Mouse (Mus musculus) olfactory bulb, adult 2 months (tissue): Measurements from ENCODE around the gene Hist1h2af. TPM values are rescaled to one million over a fixed set of nuclear protein-coding genes. Genes with fewer than 3 reads are reported as not detected.
"Not testable (repeated sequence)": the region's sequence is repeated elsewhere in the genome, so short reads cannot be mapped to it uniquely, and the experiment has no call there.

Source experiments
- H3K27ac ChIP-seq: fragments of 200-500 bp; 2 replicates; pipeline ENCODE4 v1.5.1; 2012; ENCODE audit warnings: low read depth, low read length; ENCODE audit not compliant: insufficient read depth
- H3K4me1 ChIP-seq: fragments of 200-500 bp; 2 replicates; pipeline ENCODE4 v1.6.1; 2012; ENCODE audit warnings: low read length; ENCODE audit not compliant: control insufficient read depth, insufficient read depth
- H3K4me3 ChIP-seq: fragments of 200-500 bp; 2 replicates; pipeline ENCODE4 v1.5.1; 2012; ENCODE audit warnings: mild to moderate bottlenecking, low read depth, low read length, moderate library complexity; ENCODE audit not compliant: insufficient read depth
- CTCF ChIP-seq: fragments of 200-500 bp; IDR thresholded peaks from 2 replicates; pipeline ENCODE4 v1.5.1; 2012; ENCODE audit warnings: low read depth, mild to moderate bottlenecking, low read length, moderate library complexity; ENCODE audit not compliant: insufficient read depth
- POLR2A ChIP-seq: fragments of 200-500 bp; IDR thresholded peaks from 2 replicates; pipeline ENCODE4 v1.6.1; 2012; ENCODE audit warnings: mild to moderate bottlenecking, low read depth, low read length, moderate library complexity; ENCODE audit not compliant: insufficient read depth
- WGBS: fragments of 180-500 bp; shearing (Covaris S2); methylation state at CpG from one replicate; pipeline ENCODE4 v1.1.7; 2018; 5-methylcytosine and 5-hydroxymethylcytosine counted together
- polyA plus RNA-seq: library from polyadenylated mRNA; stranded (reverse); fragments of >200 nt; gene quantifications from 2 replicates; pipeline ENCODE4 v1.2.4, GENCODE M21; 2012; ENCODE audit warnings: low replicate concordance; ENCODE audit not compliant: missing spikeins, insufficient read depth, insufficient read length

Gene Hist1h2af
- polyA plus RNA-seq, 1 experiment: not detected

DNA sequence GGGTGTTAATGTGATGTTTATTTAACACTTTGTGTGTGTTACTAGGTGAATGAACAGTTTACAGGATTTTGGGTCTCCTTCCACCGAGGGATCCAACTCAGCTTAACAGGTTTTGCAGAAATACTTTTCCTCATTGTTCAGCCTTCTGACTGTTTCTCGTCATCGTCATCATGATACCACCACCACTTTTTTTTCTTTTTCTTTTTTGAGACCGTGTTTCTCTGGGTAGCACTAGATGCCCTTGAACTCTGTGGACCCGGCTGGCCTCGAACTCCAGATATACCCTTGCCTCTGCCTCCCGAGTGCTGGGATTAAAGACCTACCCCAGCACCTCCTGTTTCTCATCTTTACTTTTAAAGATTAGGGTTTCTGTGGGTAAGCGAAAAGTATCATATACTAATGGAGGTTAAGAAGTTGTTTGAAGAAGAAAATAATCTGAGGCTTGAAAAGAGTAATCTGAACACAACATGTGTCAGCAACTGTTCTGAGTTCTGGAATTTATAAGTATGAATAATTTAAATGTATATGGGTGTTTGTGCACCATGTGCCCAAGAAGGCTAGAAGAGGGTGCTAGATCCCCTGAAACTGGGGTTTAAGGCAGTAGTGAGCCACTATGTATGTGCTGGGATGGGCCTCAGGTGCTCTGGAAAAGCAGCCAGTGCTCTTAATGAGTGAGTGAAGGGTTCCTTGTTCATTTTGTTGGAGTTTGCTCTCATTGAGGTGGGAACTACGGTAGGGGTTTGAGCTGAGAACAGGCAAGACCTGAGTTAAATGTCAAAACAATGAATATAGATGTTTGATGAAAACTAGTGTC, 1.2 kb upstream of the Hist1h2af start:
- no peak for TF ChIP-seq POLR2A
- TF ChIP-seq CTCF: no peak
- WGBS: 13% methylated on average over 9 of the region's 9 CpGs
- H3K27ac ChIP-seq: no peak overlapping the region
- H3K4me3 ChIP-seq: no peak overlapping the region
- peaks cover 12% of the 10 kb centered on the region for H3K4me1 ChIP-seq

GRCm38 (mm10) chr13:23534368-23535131, 844 bp downstream of the Hist1h2af start:
- no peak overlapping the region for H3K27ac ChIP-seq
- WGBS: under 1% methylated on average over 15 of the region's 15 CpGs
- H3K4me1 ChIP-seq: peaks cover 12% of the 10 kb centered on the region
- no peak for TF ChIP-seq POLR2A
- TF ChIP-seq CTCF: no peak
- no peak overlapping the region for H3K4me3 ChIP-seq

- not testable (repeated sequence) for H3K27ac ChIP-seq
- under 1% methylated on average over 54 of the region's 62 CpGs for WGBS
- Histone ChIP-seq H3K4me3 (peak within 1 kb of the TSS; percentile 64), H3K4me1 (peaks cover 12% of the 10 kb centered on the region)
Observed at GRCm38 (mm10) chr13:23535137-23536075, 1.7 kb downstream of the Hist1h2af start, which contains the start of gene Hist1h3g. Hist1h3g (plus strand) TSS chr13:23535422.

DNA sequence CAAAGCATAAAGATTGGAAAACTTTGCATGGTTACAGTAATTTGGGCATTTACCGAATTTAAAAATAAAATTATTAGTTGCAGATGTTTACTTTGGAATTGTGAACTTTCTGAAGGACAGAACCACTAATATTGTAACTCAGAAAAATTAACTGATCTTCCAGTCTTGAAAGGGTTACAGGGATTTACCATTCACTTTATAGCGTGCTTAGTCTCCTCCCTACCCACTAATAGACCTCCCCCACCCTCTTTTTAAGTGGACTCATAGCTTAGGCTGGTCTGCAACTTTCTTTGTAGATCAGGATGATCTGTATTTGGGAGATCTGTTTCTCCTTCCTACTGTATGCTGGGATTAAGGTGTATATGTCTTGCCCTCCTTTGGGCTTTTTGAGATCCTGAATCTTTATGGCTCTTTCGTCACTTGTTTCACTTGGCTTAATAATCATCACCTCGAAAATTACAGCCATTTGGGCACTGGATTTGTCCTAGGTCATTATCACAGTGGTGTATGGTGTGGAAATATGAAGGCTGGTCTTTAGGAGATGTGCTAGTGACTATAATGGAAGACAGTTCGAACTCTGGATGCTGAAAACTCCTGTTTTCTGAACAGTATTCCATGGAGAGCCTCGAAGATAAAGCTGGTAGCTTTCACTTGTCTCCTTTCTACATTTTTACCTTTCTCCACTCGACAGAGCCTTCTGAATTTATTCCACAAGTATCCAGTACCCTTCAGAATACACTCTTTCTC, 2.5 kb downstream of the Hist1h2af start:
- H3K27ac ChIP-seq: no peak overlapping the region
- H3K4me3 ChIP-seq: no peak overlapping the region
- peaks cover 12% of the 10 kb centered on the region for H3K4me1 ChIP-seq
- TF ChIP-seq POLR2A: no peak
- no peak for TF ChIP-seq CTCF
- WGBS: 14% methylated on average over 7 of the region's 7 CpGs

GRCm38 (mm10) chr13:23537006-23537710, 3.5 kb downstream of the Hist1h2af start:
- Histone ChIP-seq H3K4me1 (peaks cover 12% of the 10 kb centered on the region), H3K4me3 (no peak overlapping the region), H3K27ac (no peak overlapping the region)
- WGBS: 77% methylated on average over 3 of the region's 3 CpGs
- TF ChIP-seq POLR2A (no peak), CTCF (no peak)

- no peak overlapping the region for H3K4me3 ChIP-seq
- peaks cover 9% of the 10 kb centered on the region; the same call in 1 of the 2 replicates for H3K4me1 ChIP-seq
- WGBS: 69% methylated on average over 5 of the region's 5 CpGs
- no peak overlapping the region for H3K27ac ChIP-seq
- TF ChIP-seq POLR2A: no peak
- no peak for TF ChIP-seq CTCF
Observed at GRCm38 (mm10) chr13:23538249-23538648, 4.5 kb downstream of the Hist1h2af start.

DNA sequence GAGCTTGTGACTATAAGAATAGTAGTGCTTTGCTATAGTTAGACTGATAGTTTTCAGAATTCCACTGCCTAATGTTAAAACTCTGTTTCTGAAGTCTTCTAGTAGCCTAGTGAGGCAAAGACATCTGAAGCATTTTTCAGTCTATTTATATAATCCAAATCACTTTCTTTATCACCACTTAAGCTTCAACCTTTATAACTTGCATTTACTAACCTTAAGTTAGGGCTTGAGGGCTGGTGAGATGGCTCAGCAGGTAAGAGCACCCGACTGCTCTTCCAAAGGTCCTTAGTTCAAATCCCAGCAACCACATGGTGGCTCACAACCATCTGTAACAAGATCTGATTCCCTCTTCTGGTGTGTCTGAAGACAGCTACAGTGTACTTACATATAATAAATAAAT, 6.1 kb downstream of the Hist1h2af start:
- not testable (repeated sequence) for H3K27ac ChIP-seq, H3K4me1 ChIP-seq, H3K4me3 ChIP-seq
- WGBS: 64% methylated on average over 1 of the region's 1 CpGs

- H3K4me3 ChIP-seq: no peak overlapping the region
- no peak overlapping the region for H3K27ac ChIP-seq
- no peak for TF ChIP-seq CTCF
- 83% methylated on average over 3 of the region's 3 CpGs for WGBS
- no peaks in the 10 kb centered on the region for H3K4me1 ChIP-seq
Observed at GRCm38 (mm10) chr13:23541497-23541896, 7.8 kb downstream of the Hist1h2af start.

DNA sequence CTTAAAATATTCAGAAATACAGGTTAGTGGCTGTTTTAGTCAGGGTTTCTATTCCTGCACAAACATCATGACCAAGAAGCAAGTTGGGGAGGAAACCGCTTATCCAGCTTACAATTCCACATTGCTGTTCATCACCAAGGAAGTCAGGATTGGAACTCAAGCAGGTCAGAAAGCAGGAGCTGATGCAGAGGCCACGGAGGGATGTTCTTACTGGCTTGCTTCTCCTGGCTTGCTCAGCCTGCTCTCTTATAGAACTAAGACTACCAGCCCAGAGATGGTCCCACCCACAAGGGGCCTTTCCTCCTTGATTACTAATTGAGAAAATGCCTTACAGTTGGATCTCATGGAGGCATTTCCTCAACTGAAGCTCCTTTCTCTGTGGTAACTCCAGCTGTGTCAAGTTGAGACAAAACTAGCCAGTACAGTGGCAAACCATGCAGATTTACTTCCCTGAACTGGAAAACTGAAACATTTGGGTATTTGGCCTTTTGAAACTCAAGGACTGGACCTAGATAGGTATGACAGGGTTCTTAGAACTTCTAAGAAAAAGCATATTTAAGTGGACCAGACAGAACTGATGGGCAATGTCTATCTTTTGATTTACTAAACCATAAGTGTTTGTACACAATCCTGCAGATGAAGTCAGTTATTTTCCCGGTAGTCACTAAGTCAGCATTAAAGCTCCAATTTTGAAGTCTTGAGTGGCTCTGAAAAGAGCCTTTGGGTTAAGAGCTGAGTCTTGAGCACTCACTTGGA, 8.7 kb downstream of the Hist1h2af start:
- not testable (repeated sequence) for H3K4me1 ChIP-seq
- Histone ChIP-seq H3K4me3 (peak overlapping the region; percentile 62), H3K27ac (0 out of 2 replicates have a peak overlapping the region, but pooled peaks have one; percentile 40)
- WGBS: 8% methylated on average over 3 of the region's 3 CpGs

GRCm38 (mm10) chr13:23542999-23543607, 9.4 kb downstream of the Hist1h2af start, which contains the start of gene Hist1h2bh:
Hist1h2bh (minus strand) TSS chr13:23543392.
- peak within 1 kb of the TSS; percentile 62 for H3K4me3 ChIP-seq
- WGBS: under 1% methylated on average over 42 of the region's 42 CpGs
- not testable (repeated sequence) for H3K4me1 ChIP-seq
- H3K27ac ChIP-seq: 0 out of 2 replicates have a peak within 1 kb of the TSS, but pooled peaks have one; percentile 40
